Mouse (Mus musculus) hindbrain, postnatal 0 days (tissue): Measurements from ENCODE around the gene Dazap1. TPM values are rescaled to one million over a fixed set of nuclear protein-coding genes. Genes with fewer than 3 reads are reported as not detected.

Source experiments
- ATAC-seq: fragments of 200-750 bp; cut with Nextera tagmentation; 2 replicates; pipeline ENCODE4 v1.8.0; 2017; ENCODE audit warnings: mild to moderate bottlenecking, moderate TSS enrichment, moderate library complexity
- DNase-seq: peaks from one replicate; pipeline ENCODE4 v3.0.0-alpha.2; 2015; ENCODE audit warnings: low spot score
- H3K27ac ChIP-seq: fragments of 300-500 bp; sonication (generic); 2 replicates; pipeline ENCODE4 v1.5.1; 2014; ENCODE audit warnings: mild to moderate bottlenecking
- H3K27me3 ChIP-seq: fragments of 300-500 bp; sonication (generic); 2 replicates; pipeline ENCODE4 v1.6.1; 2014; ENCODE audit warnings: low read length, mixed read lengths; ENCODE audit not compliant: insufficient read depth
- H3K36me3 ChIP-seq: fragments of 300-500 bp; sonication (generic); 2 replicates; pipeline ENCODE4 v1.6.1; 2014; ENCODE audit warnings: low read length, mixed read lengths; ENCODE audit not compliant: insufficient read depth
- H3K4me1 ChIP-seq: fragments of 300-500 bp; sonication (generic); 2 replicates; pipeline ENCODE4 v1.6.1; 2014; ENCODE audit warnings: antibody characterized with exemption, low read length, mixed read lengths; ENCODE audit not compliant: insufficient read depth
- H3K4me2 ChIP-seq: fragments of 300-500 bp; sonication (generic); 2 replicates; pipeline ENCODE4 v1.6.1; 2014; ENCODE audit warnings: low read depth, mild to moderate bottlenecking, low read length, moderate library complexity, mixed read lengths
- H3K4me3 ChIP-seq: fragments of 300-500 bp; sonication (generic); 2 replicates; pipeline ENCODE4 v1.5.1; 2014; ENCODE audit warnings: low read length
- H3K9ac ChIP-seq: fragments of 300-500 bp; sonication (generic); replicated peaks from 2 replicates; pipeline ENCODE4 v1.6.1; 2014; ENCODE audit warnings: mild to moderate bottlenecking, low read length, moderate library complexity, mixed read lengths
- H3K9me3 ChIP-seq: fragments of 300-500 bp; sonication (generic); 2 replicates; pipeline ENCODE4 v1.6.1; 2016; ENCODE audit warnings: low read length, mixed read lengths
- CTCF ChIP-seq: IDR thresholded peaks from 2 replicates; pipeline ENCODE4 v1.5.1; 2016; ENCODE audit warnings: antibody characterized with exemption, control low read depth, low read depth
- WGBS: fragments of 180-500 bp; shearing (Covaris S2); extraction: QIAGEN DNeasy Blood & Tissue Kit; methylation state at CpG from one replicate; pipeline ENCODE4 v1.1.7; 2014; 5-methylcytosine and 5-hydroxymethylcytosine counted together
- polyA plus RNA-seq: library from polyadenylated mRNA; unstranded; fragments of >200 nt; fragmentation: Nextera tagmentation; extraction: Ambion mirVana; gene quantifications from 2 replicates; pipeline ENCODE4 v1.2.1, GENCODE M21; 2015
- total RNA-seq: library from RNA; depleted of rRNA; stranded (reverse); fragments of >200 nt; gene quantifications from 2 replicates; pipeline ENCODE4 v1.2.3, GENCODE M21; 2014

Dazap1 gene
- total and polyA plus RNA-seq, 2 experiments from 2014 or later: 38.5 to 79.1 TPM

- ATAC-seq: peak; percentile 61
- H3K4me1 ChIP-seq: peaks cover 29% of the 10 kb centered on the region
Observed at GRCm38 (mm10) chr10:80261585-80261968, 291 bp downstream of the Dazap1 start.

GRCm38 (mm10) chr10:80262169-80262568, 883 bp downstream of the Dazap1 start:
- H3K9me3 ChIP-seq: no peaks in the 10 kb centered on the region
- peaks cover 11% of the 10 kb centered on the region; the same call in 1 of the 2 replicates for H3K36me3 ChIP-seq
- no peaks in the 10 kb centered on the region for H3K27me3 ChIP-seq
- peaks cover 33% of the 10 kb centered on the region for H3K4me1 ChIP-seq
- DNase-seq: no peak
- ATAC-seq: no peak
- no peak overlapping the region; the same call in 1 of the 2 replicates for H3K27ac ChIP-seq
- no peak for TF ChIP-seq CTCF
- H3K4me2 ChIP-seq: peak overlapping the region; percentile 82; the same call in 1 of the 2 replicates
- no peak overlapping the region for H3K4me3 ChIP-seq
- WGBS: 67% methylated on average over 12 of the region's 12 CpGs
- no peak overlapping the region for H3K9ac ChIP-seq

More at GRCm38 (mm10) chr10:80261585-80261968, 291 bp downstream of the Dazap1 start:
- peak overlapping the region; percentile 45 for H3K4me3 ChIP-seq
- DNase-seq: peak; percentile 92
- no peaks in the 10 kb centered on the region for H3K27me3 ChIP-seq
- no peaks in the 10 kb centered on the region for H3K9me3 ChIP-seq
- TF ChIP-seq CTCF: no peak
- 2% methylated on average over 14 of the region's 14 CpGs for WGBS
- peak overlapping the region; percentile 57 for H3K9ac ChIP-seq
- H3K36me3 ChIP-seq: peaks cover 16% of the 10 kb centered on the region; the same call in 1 of the 2 replicates
- peak overlapping the region; percentile 90 for H3K27ac ChIP-seq
- peak overlapping the region; percentile 82 for H3K4me2 ChIP-seq

- no peak for TF ChIP-seq CTCF
- Histone ChIP-seq H3K9me3 (no peaks in the 10 kb centered on the region), H3K4me1 (peaks cover 40% of the 10 kb centered on the region), H3K27me3 (no peaks in the 10 kb centered on the region), H3K4me3 (no peak overlapping the region), H3K4me2 (no peak overlapping the region), H3K36me3 (peaks cover 11% of the 10 kb centered on the region), H3K27ac (no peak overlapping the region), H3K9ac (no peak overlapping the region)
- DNase-seq (no peak), ATAC-seq (no peak)
- 94% methylated on average over 10 of the region's 10 CpGs for WGBS
Observed at GRCm38 (mm10) chr10:80262776-80263365, 1.6 kb downstream of the Dazap1 start.

- TF ChIP-seq CTCF: no peak
- Histone ChIP-seq H3K27me3 (no peaks in the 10 kb centered on the region), H3K9ac (peak overlapping the region; percentile 98), H3K9me3 (no peaks in the 10 kb centered on the region), H3K4me3 (peak overlapping the region; percentile 94), H3K36me3 (peaks cover 5% of the 10 kb centered on the region; the same call in 1 of the 2 replicates), H3K4me1 (peaks cover 38% of the 10 kb centered on the region), H3K4me2 (peak overlapping the region; percentile 72), H3K27ac (peak overlapping the region; percentile 80)
- ATAC-seq: peak; percentile 79
- WGBS: 3% methylated on average over 62 of the region's 81 CpGs
- DNase-seq: peak; percentile 100
Observed at GRCm38 (mm10) chr10:80264341-80265148, 3.3 kb downstream of the Dazap1 start.

GRCm38 (mm10) chr10:80265149-80265486, 3.8 kb downstream of the Dazap1 start:
- peaks cover 32% of the 10 kb centered on the region for H3K4me1 ChIP-seq

GRCm38 (mm10) chr10:80270099-80270498, 8.8 kb downstream of the Dazap1 start:
- Histone ChIP-seq H3K27me3 (no peaks in the 10 kb centered on the region), H3K4me3 (no peak overlapping the region), H3K36me3 (peaks cover 8% of the 10 kb centered on the region), H3K4me2 (no peak overlapping the region), H3K4me1 (peaks cover 28% of the 10 kb centered on the region), H3K9ac (peak overlapping the region; percentile 38; the same call in 1 of the 2 replicates), H3K9me3 (no peaks in the 10 kb centered on the region), H3K27ac (peak overlapping the region; percentile 4; the same call in 1 of the 2 replicates)
- 92% methylated on average over 2 of the region's 2 CpGs for WGBS
- TF ChIP-seq CTCF: no peak
- ATAC-seq (no peak), DNase-seq (no peak)

More at GRCm38 (mm10) chr10:80265149-80265486, 3.8 kb downstream of the Dazap1 start:
- no peak for TF ChIP-seq CTCF
- DNase-seq: no peak
- no peaks in the 10 kb centered on the region for H3K9me3 ChIP-seq
- peak overlapping the region; percentile 80 for H3K27ac ChIP-seq
- H3K4me3 ChIP-seq: peak overlapping the region; percentile 94
- 0% methylated on average over 18 of the region's 18 CpGs for WGBS
- peak overlapping the region; percentile 98 for H3K9ac ChIP-seq
- H3K36me3 ChIP-seq: peaks cover 5% of the 10 kb centered on the region; the same call in 1 of the 2 replicates
- no peak for ATAC-seq
- peak overlapping the region; percentile 72 for H3K4me2 ChIP-seq
- H3K27me3 ChIP-seq: no peaks in the 10 kb centered on the region
